Mouse (Mus musculus) heart, postnatal 4 days (tissue): Measurements from ENCODE around the gene Gm8764. TPM values are rescaled to one million over a fixed set of nuclear protein-coding genes. Genes with fewer than 3 reads are reported as not detected.
"Not testable (repeated sequence)": the region's sequence is repeated elsewhere in the genome, so short reads cannot be mapped to it uniquely, and the experiment has no call there.

Experiments
- DNase-seq: peaks from one replicate; pipeline ENCODE4 v3.0.0; 2021
- total RNA-seq, 2 experiments: library from RNA; stranded (reverse); gene quantifications; 2 replicates each; pipeline ENCODE4 v1.2.3; 2021

Gene Gm8764
- total RNA-seq, result not detected

DNA sequence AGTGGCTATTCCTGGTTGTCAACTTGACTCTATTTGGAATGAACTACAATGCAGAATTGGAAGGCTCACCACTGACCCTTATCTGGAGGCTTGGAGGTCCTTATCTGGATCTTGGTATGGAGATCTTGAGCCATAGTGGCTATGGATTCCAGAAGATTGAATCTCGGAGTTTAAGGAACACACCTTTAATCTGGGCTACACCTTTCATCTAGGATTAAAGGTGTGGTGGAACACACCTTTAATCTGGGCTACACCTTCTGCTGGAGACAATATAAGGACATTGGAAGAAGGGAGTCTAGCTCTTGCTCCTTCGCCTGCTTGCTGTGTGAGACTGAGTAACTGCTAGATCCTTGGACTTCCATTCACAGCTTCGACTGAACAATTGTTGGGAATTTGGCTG is at the start of gene Gm8764:
TSS of gene Gm8764 (plus strand) at position 301 of the 400 bp plus-strand sequence.
- DNase-seq, result not testable (repeated sequence)

DNA sequence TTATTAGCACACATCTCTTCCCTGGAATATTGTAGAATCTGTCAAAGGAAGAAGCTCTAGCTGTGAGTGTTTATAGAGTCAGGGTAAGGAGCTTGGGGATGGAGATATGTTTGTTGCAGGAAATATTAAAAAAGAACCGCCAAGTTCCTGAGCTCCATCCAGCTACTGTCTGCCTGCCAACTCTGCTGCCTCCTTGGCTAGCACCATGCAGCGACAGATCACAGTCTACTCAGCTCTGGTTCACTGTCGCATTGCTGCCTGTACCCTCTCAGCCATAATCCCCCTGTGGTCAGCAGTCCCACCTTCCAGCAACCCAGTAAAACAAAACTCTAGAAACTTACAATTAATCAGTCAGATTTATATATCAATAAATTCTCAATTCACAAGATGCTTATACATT is 49.8 kb upstream of the Gm8764 start:
- no peak for DNase-seq

DNA sequence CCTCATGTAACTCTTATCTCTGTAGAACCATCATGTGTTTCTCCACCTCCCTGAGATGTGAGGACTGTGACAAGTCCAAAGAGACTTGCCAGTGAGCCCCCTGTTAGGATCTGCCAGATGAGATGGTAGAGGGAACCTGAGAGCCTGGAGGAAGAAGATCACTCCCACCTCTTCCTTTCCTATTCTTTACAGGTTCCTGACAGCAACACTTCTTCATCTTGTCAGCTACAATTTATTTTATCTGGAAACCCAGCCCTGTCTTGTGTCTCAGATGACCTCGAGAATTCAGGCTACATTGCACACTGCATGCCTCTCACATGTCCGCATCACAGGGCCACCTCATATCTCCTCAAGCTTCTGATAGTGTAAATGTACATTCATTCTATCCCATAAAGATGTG is 41.5 kb upstream of the Gm8764 start:
- DNase-seq, result no peak

DNA sequence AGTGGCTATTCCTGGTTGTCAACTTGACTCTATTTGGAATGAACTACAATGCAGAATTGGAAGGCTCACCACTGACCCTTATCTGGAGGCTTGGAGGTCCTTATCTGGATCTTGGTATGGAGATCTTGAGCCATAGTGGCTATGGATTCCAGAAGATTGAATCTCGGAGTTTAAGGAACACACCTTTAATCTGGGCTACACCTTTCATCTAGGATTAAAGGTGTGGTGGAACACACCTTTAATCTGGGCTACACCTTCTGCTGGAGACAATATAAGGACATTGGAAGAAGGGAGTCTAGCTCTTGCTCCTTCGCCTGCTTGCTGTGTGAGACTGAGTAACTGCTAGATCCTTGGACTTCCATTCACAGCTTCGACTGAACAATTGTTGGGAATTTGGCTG is 17.1 kb upstream of the Gm8764 start, which contains the start of gene Gm21293:
TSS of gene Gm21293 (plus strand) at position 301 of the 400 bp plus-strand sequence.
- DNase-seq, result not testable (repeated sequence)

DNA sequence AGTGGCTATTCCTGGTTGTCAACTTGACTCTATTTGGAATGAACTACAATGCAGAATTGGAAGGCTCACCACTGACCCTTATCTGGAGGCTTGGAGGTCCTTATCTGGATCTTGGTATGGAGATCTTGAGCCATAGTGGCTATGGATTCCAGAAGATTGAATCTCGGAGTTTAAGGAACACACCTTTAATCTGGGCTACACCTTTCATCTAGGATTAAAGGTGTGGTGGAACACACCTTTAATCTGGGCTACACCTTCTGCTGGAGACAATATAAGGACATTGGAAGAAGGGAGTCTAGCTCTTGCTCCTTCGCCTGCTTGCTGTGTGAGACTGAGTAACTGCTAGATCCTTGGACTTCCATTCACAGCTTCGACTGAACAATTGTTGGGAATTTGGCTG is 8.6 kb upstream of the Gm8764 start, which contains the start of gene Gm6763:
TSS of gene Gm6763 (plus strand) at position 301 of the 400 bp plus-strand sequence.
- DNase-seq, result not testable (repeated sequence)

DNA sequence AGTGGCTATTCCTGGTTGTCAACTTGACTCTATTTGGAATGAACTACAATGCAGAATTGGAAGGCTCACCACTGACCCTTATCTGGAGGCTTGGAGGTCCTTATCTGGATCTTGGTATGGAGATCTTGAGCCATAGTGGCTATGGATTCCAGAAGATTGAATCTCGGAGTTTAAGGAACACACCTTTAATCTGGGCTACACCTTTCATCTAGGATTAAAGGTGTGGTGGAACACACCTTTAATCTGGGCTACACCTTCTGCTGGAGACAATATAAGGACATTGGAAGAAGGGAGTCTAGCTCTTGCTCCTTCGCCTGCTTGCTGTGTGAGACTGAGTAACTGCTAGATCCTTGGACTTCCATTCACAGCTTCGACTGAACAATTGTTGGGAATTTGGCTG is 8.4 kb downstream of the Gm8764 start, which contains the start of gene Gm21304:
TSS of gene Gm21304 (plus strand) at position 301 of the 400 bp plus-strand sequence.
- not testable (repeated sequence) for DNase-seq

DNA sequence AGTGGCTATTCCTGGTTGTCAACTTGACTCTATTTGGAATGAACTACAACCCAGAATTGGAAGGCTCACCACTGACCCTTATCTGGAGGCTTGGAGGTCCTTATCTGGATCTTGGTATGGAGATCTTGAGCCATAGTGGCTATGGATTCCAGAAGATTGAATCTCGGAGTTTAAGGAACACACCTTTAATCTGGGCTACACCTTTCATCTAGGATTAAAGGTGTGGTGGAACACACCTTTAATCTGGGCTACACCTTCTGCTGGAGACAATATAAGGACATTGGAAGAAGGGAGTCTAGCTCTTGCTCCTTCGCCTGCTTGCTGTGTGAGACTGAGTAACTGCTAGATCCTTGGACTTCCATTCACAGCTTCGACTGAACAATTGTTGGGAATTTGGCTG is 16.9 kb downstream of the Gm8764 start, which contains the start of gene Gm21312:
TSS of gene Gm21312 (plus strand) at position 301 of the 400 bp plus-strand sequence.
- DNase-seq, result not testable (repeated sequence)

DNA sequence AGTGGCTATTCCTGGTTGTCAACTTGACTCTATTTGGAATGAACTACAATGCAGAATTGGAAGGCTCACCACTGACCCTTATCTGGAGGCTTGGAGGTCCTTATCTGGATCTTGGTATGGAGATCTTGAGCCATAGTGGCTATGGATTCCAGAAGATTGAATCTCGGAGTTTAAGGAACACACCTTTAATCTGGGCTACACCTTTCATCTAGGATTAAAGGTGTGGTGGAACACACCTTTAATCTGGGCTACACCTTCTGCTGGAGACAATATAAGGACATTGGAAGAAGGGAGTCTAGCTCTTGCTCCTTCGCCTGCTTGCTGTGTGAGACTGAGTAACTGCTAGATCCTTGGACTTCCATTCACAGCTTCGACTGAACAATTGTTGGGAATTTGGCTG is 25.4 kb downstream of the Gm8764 start, which contains the start of gene Gm20765:
TSS of gene Gm20765 (plus strand) at position 301 of the 400 bp plus-strand sequence.
- not testable (repeated sequence) for DNase-seq

DNA sequence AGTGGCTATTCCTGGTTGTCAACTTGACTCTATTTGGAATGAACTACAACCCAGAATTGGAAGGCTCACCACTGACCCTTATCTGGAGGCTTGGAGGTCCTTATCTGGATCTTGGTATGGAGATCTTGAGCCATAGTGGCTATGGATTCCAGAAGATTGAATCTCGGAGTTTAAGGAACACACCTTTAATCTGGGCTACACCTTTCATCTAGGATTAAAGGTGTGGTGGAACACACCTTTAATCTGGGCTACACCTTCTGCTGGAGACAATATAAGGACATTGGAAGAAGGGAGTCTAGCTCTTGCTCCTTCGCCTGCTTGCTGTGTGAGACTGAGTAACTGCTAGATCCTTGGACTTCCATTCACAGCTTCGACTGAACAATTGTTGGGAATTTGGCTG is 33.9 kb downstream of the Gm8764 start, which contains the start of gene Gm4340:
TSS of gene Gm4340 (plus strand) at position 301 of the 400 bp plus-strand sequence.
- DNase-seq, result not testable (repeated sequence)

DNA sequence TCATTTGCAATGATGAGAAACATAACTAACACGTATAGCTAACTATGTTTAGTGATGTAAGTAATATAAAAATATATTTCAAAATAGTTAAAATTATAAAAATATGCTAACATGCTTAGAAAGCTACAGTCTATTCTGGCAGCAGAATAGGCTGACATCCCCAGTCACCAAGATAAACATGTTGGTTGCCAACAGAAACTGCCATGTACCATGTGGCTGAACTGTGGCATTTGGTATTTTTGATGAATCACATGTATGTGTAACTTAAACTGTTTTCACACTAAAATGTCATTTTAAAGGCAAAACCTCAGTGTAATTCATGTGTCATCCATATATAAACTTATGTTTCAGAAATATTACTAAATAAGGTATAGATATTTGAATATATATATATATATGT is 49.8 kb downstream of the Gm8764 start:
- DNase-seq, result no peak

DNA sequence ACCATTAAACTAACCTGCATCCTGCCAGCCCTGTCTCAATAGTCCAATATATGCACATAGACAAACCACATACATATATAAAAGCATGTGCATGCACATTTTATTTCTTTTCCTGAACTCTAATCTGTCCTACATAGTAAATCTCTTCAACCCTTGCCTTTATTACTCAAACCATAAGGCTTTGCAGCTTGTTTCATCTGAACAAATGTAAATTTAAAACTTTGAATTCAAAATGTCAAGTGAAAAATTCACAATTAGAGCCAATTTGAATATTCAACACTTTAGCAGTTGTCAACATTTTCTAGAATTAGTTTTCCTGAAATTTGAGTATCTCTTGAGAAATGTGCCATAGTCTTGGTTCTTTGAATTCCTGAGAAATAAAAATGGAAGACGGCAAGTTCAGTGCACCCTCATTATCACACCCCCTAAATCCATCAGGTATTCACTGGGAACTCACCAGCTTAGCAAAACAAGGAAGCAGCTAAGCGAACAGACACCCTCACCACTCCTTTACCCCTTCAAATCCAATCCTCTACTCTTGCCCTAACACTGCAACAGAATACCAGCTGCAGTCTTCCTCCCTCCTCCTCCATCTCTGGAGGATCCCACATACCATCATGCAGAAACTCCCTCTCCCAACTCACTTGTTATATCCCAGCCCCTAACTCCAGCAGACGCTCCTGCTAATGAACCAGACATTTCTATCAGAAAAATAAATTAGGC is 50.6 kb downstream of the Gm8764 start:
- no peak for DNase-seq

Other genes with a start within 250 kb of the Gm8764 start
- not detected for gene Gm21293, start 17.0 kb upstream of the Gm8764 start, total RNA-seq
- not detected for gene Gm6763, start 8.5 kb upstream of the Gm8764 start, total RNA-seq
- gene Gm21304, start 8.5 kb downstream of the Gm8764 start, total RNA-seq, result not detected
- gene Gm21312, start 17.0 kb downstream of the Gm8764 start, total RNA-seq, result not detected
- gene Gm20765, start 25.5 kb downstream of the Gm8764 start, total RNA-seq, result not detected
- not detected for gene Gm4340, start 34.0 kb downstream of the Gm8764 start, total RNA-seq